Mouse (Mus musculus): Measurements from ENCODE around the gene Opn1sw. TPM values are rescaled to one million over a fixed set of nuclear protein-coding genes. Genes with fewer than 3 reads are reported as not detected.

Opn1sw gene
- not detected in 2 replicates for polyA plus RNA-seq (2012; rRNA removed; ENCODE audit: low replicate concordance)

DNA sequence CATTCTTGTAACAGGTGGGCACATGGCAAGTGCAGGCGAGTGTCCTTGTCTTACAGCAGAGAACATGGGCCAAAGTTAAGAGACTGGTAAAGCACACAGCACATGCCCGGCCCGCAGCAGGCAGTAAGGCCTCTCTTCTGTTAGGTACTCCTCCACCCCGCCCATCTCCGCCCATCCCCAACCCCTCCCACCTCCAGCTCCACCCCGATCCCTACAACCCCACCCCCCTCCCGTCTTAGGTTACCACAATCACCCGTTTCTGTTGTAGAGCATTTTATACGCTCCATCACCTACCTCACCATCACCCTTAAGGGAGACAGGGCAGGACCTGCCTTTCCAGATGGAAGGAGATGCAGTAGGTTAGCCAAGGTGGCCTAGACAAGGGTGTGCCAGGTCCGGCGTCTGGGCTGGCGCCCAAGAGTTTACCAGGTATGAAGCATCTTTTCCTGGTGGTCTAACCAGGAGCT, at the start of gene Opn1sw:
Opn1sw (minus strand) TSS at position 417 of the 467 bp plus-strand sequence.

DNA sequence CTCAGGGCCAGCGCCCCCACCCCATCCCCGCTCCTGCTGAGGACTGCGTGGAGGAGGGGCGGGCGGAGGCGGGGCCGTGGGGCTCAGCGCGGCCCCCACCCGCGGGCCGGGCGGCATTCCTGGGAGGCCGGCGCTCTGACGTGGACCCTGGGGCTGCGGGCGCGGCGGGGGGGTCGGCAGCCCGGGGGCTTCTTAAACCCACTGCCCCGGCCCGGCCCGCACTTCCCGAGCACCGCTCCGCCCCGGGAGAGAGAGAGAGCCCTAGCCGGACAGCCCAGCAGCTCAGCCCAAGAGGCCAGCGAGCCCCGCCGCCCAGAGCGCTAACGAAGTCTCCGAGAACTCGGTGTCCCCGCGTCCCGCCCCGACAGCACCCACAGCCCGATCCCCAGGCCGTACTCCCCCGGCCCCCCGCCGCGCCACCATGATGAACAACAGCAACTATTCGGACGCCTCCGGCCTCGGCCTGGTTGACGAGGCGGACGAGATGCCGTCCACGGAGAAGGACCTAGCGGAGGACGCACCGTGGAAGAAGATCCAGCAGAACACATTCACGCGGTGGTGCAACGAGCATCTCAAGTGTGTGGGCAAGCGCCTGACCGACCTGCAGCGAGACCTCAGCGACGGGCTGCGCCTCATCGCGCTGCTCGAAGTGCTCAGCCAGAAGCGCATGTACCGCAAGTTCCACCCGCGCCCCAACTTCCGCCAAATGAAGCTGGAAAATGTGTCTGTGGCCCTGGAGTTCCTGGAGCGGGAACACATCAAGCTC, 45.0 kb upstream of the Opn1sw start, which contains the start of gene Flnc:
Flnc (plus strand) TSS at position 219 of the 766 bp plus-strand sequence.

DNA sequence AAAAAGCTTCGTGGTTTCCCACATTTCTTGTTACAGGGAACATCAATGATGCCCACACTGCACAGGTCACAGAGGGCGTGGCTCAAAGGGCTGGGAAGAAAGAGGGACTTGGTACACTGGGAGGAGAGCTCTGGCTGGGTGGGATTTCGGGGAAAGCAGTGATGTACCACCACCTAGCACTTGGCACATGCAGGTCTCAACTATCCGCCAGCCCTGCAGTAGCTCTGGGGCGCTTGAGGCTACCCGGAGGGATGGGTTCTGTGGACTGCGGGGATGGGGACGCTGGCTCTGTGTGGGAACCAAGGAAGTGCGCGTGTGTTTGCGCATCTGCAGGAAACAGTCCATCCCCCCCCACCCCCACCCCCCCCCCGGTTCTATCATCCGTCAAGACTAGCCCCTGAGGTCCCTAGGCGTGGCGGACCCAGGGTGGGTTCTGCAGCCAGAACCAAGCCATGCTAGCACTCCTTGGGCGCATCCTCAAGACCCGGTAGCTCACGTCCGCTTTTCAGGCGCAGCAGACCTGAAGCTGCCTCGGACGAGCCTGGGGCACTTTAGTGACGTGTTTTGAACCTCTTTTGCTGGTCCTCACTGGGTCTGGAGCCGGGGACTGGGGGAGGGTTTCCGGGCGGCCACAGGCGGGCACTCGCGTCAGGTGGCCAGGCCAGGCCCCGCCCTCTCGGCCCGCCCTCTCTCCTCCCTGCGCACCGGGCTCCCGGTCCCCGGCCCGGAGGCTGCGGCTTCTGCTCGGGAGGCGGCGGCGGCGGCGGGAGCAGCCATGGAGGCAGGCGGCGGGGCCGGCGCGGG, 7.8 kb upstream of the Opn1sw start, which contains the start of gene Ccdc136:
Ccdc136 (plus strand) TSS at position 400 of the 804 bp plus-strand sequence.

DNA sequence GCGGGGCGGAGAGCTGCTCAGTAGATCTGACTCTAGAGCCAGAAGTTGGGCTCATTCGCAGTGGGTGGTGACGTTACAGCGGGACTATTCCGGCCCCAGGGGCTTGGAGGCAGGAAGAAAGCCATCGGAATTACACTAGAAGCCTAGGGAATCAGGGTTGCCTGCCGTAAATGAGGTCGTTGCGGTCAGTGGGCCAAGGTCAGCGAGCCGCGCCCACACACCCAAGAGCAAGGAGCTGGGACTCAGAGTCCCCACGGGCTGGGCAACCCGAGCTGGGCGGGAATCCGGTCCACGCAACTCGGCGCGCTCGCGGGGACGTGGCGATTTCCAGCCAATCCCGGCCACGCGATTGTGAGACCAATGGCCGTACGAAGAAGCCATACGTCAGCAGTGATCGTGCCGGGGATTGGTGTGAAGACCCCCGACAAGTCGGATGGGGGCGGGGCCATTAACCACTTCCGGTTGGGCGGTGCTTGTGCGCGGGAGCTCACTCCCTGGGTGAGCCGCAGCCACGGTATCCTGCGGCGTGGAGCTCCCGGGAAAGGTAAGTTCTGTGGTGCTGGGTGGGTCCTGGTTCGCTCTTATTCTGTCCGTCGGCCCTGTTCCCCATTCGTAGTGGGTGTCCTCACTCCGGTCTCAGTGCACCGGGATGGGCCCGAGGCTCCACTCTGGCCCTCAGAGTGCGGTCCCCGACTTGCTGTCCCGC, 40.5 kb downstream of the Opn1sw start, which contains the start of gene Calu:
Calu (plus strand) TSS at position 405 of the 706 bp plus-strand sequence.

Other genes with a start within 250 kb of the Opn1sw start
- gene Rbm28, start 223.5 kb downstream of the Opn1sw start, polyA plus RNA-seq (2012; rRNA removed; ENCODE audit: low replicate concordance) = 0.45 and 1.3 TPM in 2 replicates
- 0.23 and 0.31 TPM in 2 replicates for gene Prrt4, start 208.9 kb downstream of the Opn1sw start, polyA plus RNA-seq (2012; rRNA removed; ENCODE audit: low replicate concordance)
- 21.2 and 36.2 TPM in 2 replicates for gene Impdh1, start 172.1 kb downstream of the Opn1sw start, polyA plus RNA-seq (2012; rRNA removed; ENCODE audit: low replicate concordance)
- gene Hilpda, start 116.0 kb downstream of the Opn1sw start, polyA plus RNA-seq (2012; rRNA removed; ENCODE audit: low replicate concordance) = 5.1 and 22.3 TPM in 2 replicates
- 0.39 and 0.56 TPM in 2 replicates for gene Fam71f2, start 108.9 kb downstream of the Opn1sw start, polyA plus RNA-seq (2012; rRNA removed; ENCODE audit: low replicate concordance)
- not detected in 2 replicates for gene Fam71f1, start 69.3 kb downstream of the Opn1sw start, polyA plus RNA-seq (2012; rRNA removed; ENCODE audit: low replicate concordance)
- 13.7 and 14.7 TPM in 2 replicates for gene Calu, start 40.4 kb downstream of the Opn1sw start, polyA plus RNA-seq (2012; rRNA removed; ENCODE audit: low replicate concordance)
- 1.00 and 2.3 TPM in 2 replicates for gene Ccdc136, start 7.8 kb upstream of the Opn1sw start, polyA plus RNA-seq (2012; rRNA removed; ENCODE audit: low replicate concordance)
- gene Flnc, start 44.8 kb upstream of the Opn1sw start, polyA plus RNA-seq (2012; rRNA removed; ENCODE audit: low replicate concordance) = 4.8 and 9.1 TPM in 2 replicates
- gene Atp6v1f, start 79.2 kb upstream of the Opn1sw start, polyA plus RNA-seq (2012; rRNA removed; ENCODE audit: low replicate concordance) = 203 and 282 TPM in 2 replicates
- gene Atp6v1fnb, start 83.0 kb upstream of the Opn1sw start, polyA plus RNA-seq (2012; rRNA removed; ENCODE audit: low replicate concordance) = not detected in 2 replicates
- 5.0 and 7.2 TPM in 2 replicates for gene Kcp, start 119.5 kb upstream of the Opn1sw start, polyA plus RNA-seq (2012; rRNA removed; ENCODE audit: low replicate concordance)
- 11.5 and 15.4 TPM in 2 replicates for gene Irf5, start 138.2 kb upstream of the Opn1sw start, polyA plus RNA-seq (2012; rRNA removed; ENCODE audit: low replicate concordance)
- gene Tnpo3, start 221.4 kb upstream of the Opn1sw start, polyA plus RNA-seq (2012; rRNA removed; ENCODE audit: low replicate concordance) = 10.2 and 36.5 TPM in 2 replicates